Mouse (Mus musculus) thymus, postnatal 4 days (tissue): ENCODE measurements around the gene Irs1.
A peak's percentile ranks its signal among the peaks of the same experiment; 100 is the strongest.

ENCODE experiments used
- DNase-seq: peaks from one replicate; pipeline ENCODE4 v3.0.0; 2021

The Irs1 gene

DNA sequence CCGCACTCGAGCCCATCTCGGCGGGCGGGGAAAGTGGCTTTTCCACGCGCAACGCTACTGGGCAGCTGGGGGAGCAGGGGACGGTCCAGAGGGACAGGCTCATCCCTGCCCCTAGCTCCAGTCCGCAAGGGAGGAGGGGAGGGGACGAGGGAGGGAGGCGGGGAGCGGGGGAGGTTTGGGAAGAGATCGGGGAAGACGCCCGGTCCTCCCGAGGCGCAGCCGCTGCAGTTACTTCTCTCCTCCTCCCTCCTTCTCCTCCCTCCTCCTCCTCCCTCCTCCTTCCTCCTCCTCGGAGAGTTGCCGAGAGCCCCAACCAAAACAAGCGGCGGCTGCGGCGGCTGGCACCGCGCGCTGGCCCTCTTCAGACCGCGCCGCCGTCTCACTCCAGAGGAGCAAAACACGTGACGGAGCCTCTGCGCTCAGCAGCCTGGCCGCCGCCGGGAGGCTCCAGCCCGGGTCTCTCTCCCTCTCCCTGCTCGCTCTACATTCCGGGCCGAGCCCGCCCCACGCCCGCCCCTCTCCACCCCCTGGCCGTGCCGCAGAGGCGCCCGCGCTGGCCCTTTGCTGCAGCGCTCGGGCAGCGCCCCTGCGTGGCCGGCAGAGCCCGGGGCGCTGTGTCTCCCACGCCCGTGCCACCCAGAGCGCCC, at the start of gene Irs1:
Gene Irs1, minus strand, starts transcription at position 266 of the 647 bp plus-strand sequence.
- DNase-seq: peak; percentile 56

DNA sequence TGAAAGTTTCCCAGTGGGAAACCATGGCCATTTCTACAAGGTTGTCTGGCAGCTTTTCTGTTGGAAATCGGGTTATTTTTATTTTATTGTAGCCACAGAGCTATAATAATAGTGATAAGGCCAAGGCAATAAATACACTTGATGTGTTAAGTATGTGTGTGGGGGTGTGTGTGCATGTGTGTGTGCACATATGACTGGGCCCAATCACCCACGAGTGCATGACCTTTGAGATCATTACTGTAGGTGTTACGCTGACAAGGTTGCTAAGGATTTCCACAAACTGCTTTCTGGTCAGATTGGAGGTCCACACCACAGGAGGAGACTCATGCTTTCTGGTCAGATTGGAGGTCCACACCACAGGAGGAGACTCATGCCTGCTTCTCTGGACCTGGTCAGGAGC, 43.3 kb upstream of the Irs1 start:
- no peak for DNase-seq

DNA sequence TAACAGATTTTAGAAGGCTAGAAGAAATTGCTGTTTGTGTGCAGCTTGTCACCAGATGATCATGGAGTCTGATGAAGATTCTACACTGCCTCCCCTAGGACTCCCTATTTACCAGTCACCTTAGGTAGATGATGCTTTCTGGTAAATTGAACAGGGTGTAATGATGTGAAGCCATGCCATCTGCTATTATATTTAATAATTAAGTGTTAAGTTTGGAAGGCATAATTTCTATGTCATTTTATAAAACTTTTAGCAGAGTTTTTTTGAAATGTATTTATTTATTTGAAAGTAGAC, 38.7 kb upstream of the Irs1 start:
- DNase-seq: no peak

DNA sequence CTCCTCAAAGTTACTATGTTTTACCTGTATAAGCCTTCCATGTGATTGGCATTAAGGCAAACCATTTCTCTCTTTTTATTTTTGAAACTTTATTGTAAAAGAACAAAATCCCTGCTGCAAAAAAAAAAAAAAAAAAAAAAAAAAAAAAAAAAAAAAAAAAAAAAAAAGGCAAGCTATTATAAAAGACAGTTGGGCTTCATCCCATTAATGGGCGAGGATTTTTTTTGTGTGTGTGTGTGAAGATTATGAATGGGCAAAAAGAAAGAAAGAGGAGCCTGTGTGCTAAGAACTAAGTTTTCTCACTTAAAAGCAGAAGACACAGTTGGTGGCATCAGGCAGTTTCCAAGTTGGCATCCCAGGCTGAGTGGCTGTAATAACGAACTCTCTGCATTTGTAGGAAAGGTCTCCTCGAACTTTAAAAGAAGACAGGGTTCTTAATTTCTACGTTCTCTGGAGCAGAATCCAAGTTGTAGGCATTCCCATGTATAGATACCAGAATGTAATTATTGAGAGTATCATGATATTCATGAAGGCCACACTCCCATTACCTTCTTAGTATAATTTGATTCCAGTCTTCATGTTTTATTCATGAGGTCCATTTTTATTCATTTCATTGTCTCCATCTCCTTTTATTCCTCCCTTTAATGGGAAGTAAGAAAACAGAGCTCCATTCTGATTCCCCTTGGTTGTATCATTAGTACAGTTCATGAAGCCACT, 38.2 kb upstream of the Irs1 start:
- no peak for DNase-seq

DNA sequence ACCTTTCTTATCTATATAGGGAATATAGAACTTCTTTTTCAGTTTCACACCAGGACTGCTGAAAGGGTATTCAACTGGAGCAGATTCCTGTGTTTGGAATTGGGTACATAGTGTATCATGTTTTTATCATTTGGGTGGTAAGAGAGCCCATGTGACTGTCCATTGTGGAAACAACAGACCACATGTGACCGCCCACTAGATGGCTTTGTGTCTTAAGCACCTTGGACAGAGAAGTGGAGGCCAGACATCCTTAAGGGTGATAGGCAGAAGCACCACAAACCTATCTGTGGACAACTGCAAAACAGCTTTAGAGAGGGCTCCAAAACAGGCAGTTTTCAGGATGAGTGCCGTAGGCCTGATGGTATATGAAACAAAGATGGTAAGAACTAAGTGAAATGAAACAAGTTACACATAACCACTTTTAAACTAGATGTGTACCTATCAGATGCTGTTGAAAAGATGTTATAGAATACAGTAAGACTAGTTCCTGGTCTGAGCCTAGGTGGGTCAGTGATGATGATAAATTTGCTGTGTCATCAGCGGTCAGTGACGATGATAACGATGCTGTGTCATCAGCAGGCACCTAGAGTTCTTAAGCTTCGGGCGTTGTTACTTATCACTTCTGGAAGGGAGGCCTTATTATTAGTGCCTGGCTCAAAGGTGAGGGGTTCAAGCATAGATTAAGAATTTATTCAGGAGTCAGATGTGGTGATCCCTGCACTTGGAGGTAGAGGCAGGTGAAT, 37.0 kb upstream of the Irs1 start:
- DNase-seq: no peak

DNA sequence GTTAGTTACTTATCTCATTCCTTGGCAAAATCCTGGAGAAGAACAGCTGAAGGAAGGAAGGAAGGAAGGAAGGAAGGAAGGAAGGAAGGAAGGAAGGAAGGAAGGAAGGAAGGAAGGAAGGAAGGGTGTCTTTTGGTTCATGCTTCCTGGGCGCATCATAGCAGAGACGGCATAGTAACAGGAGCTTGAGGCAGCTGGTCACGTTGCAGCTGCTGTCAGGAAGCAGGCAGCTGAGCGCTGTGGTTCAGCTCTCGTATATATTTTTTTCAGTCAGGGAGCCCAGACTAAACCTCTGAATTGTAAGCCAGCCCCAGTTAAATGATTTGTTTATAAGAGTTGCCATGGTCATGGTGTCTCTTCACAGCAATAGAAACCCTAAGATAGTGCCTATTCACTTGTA, 34.9 kb upstream of the Irs1 start:
- no peak for DNase-seq

DNA sequence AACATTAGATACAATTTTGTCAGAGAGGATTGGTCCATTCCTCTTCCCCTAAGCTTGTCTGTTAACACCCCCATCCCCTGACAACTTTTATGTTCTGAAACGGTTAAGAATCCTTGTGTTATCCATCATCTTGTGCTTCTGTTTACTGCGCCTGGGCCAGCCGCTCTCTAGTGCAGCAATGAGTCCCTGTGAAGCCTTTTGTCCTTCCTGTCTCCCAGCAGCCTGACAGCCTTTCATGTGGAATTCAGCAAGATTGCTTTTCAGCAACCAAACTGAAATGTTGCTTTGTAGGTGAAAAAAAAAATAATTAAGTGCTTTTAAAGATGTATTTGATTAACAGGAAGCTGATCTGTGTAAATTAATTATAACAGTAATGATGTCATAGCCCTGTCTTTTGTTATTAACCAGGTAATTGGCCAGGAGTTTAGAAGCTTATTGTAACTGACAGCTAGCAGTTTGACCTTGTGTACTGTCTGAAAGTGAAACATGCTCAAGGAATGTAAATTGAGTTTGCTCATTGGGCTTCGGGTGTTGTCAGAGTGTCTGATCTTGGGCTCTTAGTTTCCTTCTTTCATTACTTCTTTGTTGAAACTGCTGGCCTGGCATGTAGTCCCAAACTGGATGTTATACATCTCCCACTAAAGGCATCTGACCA, 33.0 kb upstream of the Irs1 start:
- DNase-seq: no peak

DNA sequence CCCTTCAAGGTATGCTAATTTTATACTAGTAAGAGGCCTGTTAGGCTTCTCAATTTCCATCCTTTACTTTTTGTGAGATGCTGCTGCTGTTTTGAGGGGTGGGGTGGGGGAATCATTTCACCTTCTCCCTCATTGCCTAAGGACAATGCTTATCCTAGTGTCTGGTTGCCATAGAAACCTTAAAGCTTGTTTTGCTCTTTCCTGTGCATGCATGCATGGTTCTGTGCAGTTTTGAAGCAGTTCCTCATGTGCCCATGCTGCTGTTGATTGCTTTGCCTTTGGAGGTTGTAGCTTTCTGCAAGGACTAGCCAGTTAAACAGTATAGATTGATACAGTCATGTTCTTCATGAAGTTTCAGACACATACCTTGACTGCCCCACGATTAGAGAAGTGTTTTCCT, 30.2 kb upstream of the Irs1 start:
- DNase-seq: no peak

DNA sequence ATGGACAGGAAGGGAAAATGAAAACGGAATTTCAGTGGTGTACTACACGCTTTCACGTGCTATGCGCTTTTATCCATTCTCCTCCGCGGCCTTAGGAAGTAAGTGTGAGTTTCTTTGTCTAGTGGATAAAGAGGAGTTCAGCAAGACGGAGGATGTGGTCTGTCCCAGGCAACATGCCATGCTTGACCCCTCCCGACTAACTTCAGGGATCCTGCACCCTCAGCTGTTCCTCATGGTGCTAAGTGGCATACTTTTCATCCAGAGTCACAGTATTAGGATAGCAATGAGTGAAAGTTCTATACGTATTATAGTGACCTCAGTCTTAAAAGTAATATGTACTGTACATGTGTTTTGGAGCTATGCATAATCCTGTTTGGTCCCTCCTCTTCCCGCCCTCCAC, 29.6 kb upstream of the Irs1 start:
- DNase-seq: no peak

DNA sequence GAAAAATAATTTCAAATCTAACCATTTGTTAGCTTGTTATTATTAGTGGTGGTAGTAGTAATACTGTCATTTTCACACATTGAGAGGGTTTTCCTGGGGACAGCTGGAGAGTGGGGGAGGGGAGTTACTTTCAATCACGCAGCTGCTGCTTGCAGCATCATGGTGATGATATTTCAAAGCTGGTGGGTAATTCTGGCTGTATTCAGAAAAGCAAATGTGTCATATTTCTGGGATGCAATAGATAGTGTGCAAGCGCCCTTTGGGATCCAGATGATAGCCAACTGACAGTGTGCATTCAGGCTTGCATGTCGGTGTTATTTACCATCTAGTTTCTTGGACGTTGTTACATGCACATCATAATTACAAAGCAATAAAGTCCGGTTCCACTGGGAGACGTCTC, 29.2 kb upstream of the Irs1 start:
- DNase-seq: no peak

DNA sequence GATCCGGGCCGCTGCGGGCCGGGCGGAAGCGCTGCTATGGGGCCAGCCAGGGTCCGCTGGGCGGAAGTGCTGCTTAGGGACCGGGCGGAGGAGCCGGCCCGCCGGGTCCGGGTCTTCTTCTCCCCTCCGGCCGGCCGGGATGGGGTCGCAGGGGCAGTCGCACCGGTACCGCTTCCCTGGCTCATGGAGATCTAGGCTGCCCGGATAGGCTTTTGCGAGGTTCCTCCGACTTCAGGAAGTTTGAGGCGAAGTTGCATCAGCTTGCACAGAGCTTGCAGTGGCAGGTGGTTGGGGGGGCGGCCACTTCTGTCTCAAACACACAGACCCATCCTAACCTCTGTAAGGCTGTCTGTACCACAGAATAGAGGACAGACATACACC, 25.5 kb upstream of the Irs1 start:
- peak; percentile 79 for DNase-seq

DNA sequence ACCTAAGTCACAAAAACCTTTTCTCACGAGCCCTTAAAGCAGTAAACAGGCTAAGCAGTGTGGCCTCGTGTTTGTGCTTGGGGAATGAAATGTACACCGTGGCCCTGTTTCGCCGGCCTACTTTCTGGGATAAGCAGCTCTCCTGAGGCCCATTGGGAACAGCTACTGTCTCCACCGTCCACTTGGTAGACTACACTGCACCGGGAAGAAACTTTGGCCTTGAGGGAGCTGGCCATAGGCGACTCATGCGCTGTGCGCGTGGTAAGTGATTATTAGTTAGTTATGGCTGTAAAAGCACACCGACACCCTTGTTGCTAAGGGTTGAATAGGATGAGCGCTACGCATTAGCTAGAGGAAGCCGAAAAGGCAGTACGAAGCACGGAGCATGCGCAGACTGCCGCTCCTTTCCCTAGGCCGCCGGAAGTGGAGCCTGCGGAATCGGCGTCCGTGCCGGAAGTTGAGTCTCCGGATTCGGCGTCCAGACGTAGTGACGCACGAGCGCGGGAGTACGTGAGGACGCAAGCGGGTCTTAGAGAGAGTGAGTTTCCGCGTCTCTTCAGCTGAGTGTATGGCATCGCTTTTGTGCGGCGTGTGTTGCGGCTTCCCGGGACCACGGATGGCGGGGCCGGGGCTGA, 25.0 kb upstream of the Irs1 start, which contains the start of gene Rhbdd1:
Gene Rhbdd1, plus strand, starts transcription at position 342 of the 635 bp plus-strand sequence.
- peak; percentile 98 for DNase-seq

DNA sequence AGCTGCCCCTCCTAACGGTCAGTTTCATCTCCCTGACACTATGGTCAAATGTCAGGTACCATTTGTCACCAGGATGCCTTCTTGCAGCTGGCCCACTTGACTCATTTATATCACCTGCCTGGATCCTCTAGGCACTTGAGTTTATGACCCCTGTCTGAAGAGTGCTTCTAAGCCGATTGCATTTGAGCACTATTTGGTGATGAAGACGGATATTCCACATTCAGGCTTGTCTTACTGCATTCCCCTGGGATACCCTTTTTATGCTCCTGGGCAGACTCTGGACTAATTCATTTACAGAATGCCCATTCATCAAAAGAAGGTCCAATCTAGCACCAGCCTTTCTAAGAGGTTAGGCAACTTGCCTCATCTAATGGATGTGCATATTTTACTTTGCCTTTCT, 13.3 kb upstream of the Irs1 start:
- DNase-seq: no peak

DNA sequence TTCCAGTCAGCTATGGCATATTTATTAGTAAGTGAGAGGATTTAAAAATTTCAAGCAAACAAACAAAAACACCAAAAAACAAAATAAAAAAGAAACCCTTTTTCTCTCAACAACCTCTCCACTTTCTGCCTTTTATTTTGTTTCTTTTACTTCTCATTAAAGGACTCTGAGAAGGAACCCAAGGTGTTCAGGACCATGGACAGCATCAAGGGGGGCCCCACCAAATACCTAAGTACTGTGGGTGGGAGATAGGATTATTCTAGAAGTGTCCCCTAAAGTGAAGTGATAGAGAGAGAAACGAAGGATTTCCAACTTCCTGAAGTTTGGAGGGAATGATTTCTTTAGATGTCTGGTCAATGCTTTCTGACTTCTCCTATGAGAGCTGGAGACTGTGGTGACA, 7.4 kb upstream of the Irs1 start:
- DNase-seq: peak; percentile 33

DNA sequence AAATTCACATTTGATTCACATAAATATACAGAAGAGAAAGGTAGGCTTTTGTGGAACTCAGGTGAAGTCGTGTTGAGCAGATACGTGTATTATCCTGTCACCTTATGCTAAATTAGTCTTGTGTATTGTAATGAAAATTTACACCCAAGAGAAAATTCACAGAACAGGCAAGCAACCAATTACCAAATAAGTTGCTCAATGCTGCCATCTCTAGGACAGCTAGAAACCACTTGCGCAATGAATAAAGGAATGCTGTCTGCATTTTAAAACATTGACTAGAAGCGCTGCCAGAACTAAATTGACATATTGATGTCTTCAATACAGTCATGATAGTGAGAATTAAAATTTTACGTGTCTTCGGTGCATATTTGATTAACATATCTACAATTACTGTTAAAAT, 2.9 kb upstream of the Irs1 start:
- DNase-seq: no peak

DNA sequence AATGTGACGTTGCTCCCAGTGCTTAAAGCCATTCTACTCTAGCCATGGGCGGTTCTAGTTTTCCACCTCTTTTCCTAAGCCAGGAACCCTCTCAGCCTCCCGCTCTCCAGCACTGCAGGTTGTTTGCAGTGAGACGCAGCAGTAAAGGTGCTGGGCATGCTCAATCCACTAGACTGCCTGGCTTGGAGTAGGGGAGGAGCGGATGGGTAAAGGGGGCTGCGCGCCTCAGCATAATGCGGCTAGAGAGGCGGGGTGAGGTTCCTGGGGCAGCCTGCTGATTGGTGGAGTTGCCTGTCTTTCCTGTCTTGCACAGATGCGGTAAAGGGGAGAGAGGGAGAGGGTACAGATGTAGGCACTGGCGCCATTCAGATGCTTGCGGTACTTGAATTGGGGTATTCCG, 1.6 kb upstream of the Irs1 start:
- peak; percentile 64 for DNase-seq

DNA sequence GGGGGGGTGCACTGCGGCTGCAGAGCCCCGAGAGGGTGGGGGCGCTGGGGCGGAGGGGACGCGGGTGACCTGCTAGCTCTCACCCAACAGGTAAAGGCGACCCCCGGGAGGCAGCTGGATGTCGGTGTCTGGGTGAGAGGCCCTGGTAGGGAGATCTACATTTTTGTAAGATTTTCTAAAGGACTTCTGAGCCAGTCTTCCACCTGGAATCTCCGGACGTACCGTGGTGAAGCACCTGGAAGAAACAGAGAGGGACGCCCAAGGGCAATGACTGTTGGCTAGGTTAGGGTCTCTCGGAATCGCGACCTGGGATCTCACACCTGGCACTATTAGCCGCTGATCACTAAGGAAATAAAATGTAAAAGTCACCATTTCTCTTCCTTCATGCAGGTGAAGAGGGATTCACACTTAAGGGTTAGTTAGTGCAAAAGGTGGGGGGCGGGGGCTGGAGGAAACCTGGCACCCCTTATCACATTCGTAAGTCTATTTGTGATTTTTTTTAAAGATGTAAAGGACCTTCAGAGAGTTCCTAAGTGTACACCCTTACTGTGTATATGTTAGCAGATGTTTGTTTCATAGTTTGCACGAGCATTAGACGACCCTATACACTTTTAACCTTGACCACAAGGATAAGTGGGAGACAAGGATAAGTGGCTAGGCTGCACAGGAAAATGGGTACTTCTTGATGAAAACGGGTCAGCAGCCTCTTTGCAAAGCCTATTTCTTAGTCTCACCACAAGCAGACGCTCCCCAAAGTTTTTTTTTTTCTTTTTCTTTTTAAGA, 905 bp upstream of the Irs1 start:
- DNase-seq: no peak

DNA sequence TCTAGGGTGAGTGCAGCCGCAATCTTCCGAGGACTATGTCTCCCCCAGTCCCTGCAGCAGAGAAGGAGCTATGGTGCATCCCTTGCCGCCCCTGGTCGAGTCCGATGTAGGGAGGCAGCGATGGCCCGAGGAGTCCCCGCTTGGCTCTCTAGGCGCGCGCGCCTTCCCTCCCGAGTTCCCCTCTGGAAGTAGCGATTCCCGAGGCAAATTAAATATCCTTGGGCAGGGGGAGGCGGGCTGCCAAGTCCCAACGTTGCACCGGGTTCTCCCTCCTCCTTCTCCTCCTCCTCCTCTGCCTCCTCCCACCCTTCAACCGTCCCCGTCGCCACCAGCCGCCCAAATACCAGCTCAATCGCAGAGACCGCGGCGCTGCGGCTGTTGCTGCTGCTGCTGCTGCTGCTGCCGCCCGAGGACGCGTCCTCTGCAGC, 479 bp downstream of the Irs1 start:
- DNase-seq: peak; percentile 58

DNA sequence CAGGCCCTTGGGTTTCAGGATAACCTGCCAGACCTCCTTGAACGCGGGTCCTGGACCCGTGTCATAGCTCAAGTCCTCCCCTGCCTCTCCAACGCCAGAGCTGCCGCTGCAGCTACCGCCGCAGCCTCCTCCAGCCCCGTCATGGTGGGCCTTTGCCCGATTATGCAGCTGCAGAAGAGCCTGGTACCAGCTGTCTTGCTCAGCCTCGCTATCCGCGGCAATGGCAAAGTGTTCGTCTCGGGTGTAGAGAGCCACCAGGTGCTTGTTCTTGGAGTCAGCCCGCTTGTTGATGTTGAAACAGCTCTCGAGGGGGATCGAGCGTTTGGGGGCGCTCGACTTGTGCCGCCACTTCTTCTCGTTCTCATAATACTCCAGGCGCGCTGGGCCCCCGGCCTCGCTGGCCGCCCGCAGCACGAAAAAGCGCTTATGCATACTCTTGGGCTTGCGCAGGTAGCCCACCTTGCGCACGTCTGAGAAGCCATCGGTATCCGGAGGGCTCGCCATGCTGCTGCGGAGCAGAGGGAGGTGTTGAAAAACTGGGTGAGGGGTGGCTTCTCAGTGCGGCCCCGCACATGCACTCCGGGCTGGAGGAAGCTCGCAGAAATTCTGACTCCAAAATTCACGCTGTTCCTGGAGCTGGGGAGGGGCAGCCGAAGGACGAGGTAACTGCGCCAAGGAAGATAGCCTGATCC, 1.1 kb downstream of the Irs1 start:
- peak; percentile 39 for DNase-seq

DNA sequence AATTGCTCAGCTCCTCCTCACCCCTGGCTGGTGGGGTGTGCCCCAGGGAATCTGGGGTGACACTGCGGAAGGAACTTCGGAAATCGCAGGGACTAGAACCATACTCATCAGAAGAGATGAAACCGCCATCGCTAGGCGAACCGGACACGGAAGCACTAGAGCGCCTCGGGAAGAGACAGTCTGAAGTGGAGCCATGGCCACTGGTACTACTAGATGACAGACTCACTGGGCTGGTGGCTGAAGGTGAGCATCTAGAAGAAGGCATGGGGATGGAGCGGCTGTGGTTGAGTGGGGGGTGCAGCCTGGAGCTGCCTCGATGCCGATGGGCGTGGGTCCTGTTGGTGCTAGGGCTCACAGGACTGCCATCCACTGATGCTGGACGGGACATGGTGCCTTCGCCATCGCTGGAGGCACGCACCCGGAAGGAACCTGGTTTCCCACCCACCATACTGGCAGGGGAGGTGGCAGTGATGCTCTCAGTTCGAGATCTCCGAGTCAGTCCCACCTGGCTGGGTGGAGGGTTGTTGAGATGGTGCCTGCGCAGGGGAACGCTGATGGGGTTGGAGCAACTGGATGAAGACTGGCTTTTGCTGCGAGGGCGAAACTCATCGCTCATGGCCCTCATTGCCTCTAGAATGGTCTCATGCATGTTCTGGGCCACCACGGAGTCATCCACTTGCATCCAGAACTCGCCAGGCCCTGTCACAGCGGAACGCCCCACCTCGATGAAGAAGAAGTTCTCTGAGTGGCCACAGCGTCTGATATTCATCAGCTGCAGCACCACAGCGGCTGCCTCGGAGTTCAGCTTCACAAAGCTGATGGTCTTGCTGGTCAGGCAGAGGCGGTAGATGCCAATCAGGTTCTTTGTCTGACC, 1.9 kb downstream of the Irs1 start:
- peak; percentile 9 for DNase-seq
